Mouse (Mus musculus) left cerebral cortex, postnatal 14 days (tissue): Measurements from ENCODE around the gene Grik4. TPM values are rescaled to one million over a fixed set of nuclear protein-coding genes. Genes with fewer than 3 reads are reported as not detected.

ENCODE experiments used
- DNase-seq, 2 experiments: peaks; one replicate each; pipeline ENCODE4 v3.0.0; 2021 to 2022; ENCODE audit warnings: low spot score in 2 of 2, mixed read lengths in 1 of 2
- intact Hi-C: fragments of 180-260 bp; cut with DNase I; formaldehyde crosslinking; loops from one replicate; pipeline ENCODE4 v1.15.1; 2025
- total RNA-seq, 2 experiments: library from RNA; stranded (reverse); gene quantifications; 2 replicates each; pipeline ENCODE4 v1.2.3; 2021

Gene Grik4
- total RNA-seq, 2 experiments from 2014 or later, result 16.0 to 16.7 TPM

- intact Hi-C loops, result no loop called here
- no peak for DNase-seq
These were observed 125.0 kb downstream of the Grik4 start for GRCm38 (mm10) chr9:42819247-42819646.

GRCm38 (mm10) chr9:42816815-42817214 lies 127.5 kb downstream of the Grik4 start:
- intact Hi-C loops, result no loop called here
- no peak for DNase-seq

GRCm38 (mm10) chr9:42809146-42809545 lies 135.1 kb downstream of the Grik4 start:
- intact Hi-C loops, result loop anchor here (10.0 kb wide), 1 partner anchor 86 kb away; no protein-coding TSS in a partner anchor
- DNase-seq, result no peak

GRCm38 (mm10) chr9:42808394-42808793 lies 135.9 kb downstream of the Grik4 start:
- DNase-seq, result peak in 1 of 2 experiments; percentile 17
- intact Hi-C loops, result loop anchor here (10.0 kb wide), 1 partner anchor 86 kb away; no protein-coding TSS in a partner anchor

- intact Hi-C loops, result loop anchor here (10.0 kb wide), 1 partner anchor 92 kb away; no protein-coding TSS in a partner anchor
- peak in 1 of 2 experiments; percentile 47 for DNase-seq
These were observed 141.2 kb downstream of the Grik4 start for GRCm38 (mm10) chr9:42803061-42803491.

GRCm38 (mm10) chr9:42801929-42802328 lies 142.4 kb downstream of the Grik4 start:
- DNase-seq, result peak; percentile 45 to 65
- intact Hi-C loops, result loop anchor here (10.0 kb wide), 1 partner anchor 93 kb away; no protein-coding TSS in a partner anchor

GRCm38 (mm10) chr9:42800138-42800537 lies 144.2 kb downstream of the Grik4 start:
- DNase-seq, result no peak
- intact Hi-C loops, result loop anchor here (10.0 kb wide), 1 partner anchor 95 kb away; no protein-coding TSS in a partner anchor

- DNase-seq, result no peak
- intact Hi-C loops, result loop anchor here (10.0 kb wide), 1 partner anchor 95 kb away; no protein-coding TSS in a partner anchor
These were observed 144.6 kb downstream of the Grik4 start for GRCm38 (mm10) chr9:42799694-42800093.

- DNase-seq, result no peak
- intact Hi-C loops, result no loop called here
These were observed 145.1 kb downstream of the Grik4 start for GRCm38 (mm10) chr9:42799242-42799641.

GRCm38 (mm10) chr9:42798280-42798679 lies 146.0 kb downstream of the Grik4 start:
- DNase-seq, result no peak
- intact Hi-C loops, result no loop called here

- no peak for DNase-seq
- intact Hi-C loops, result no loop called here
These were observed 147.0 kb downstream of the Grik4 start for GRCm38 (mm10) chr9:42797276-42797675.

GRCm38 (mm10) chr9:42795881-42796280 lies 148.4 kb downstream of the Grik4 start:
- intact Hi-C loops, result no loop called here
- peak; percentile 15 to 62 for DNase-seq

- intact Hi-C loops, result no loop called here
- no peak for DNase-seq
These were observed 150.3 kb downstream of the Grik4 start for GRCm38 (mm10) chr9:42794006-42794405.

GRCm38 (mm10) chr9:42793581-42793980 lies 150.7 kb downstream of the Grik4 start:
- DNase-seq, result no peak
- intact Hi-C loops, result no loop called here

- intact Hi-C loops, result no loop called here
These were observed 151.9 kb downstream of the Grik4 start for GRCm38 (mm10) chr9:42792381-42792780.

GRCm38 (mm10) chr9:42791779-42792178 lies 152.5 kb downstream of the Grik4 start:
- DNase-seq, result no peak
- intact Hi-C loops, result no loop called here

More at GRCm38 (mm10) chr9:42792381-42792780, 151.9 kb downstream of the Grik4 start:
- no peak for DNase-seq

- DNase-seq, result no peak
- intact Hi-C loops, result no loop called here
These were observed 152.9 kb downstream of the Grik4 start for GRCm38 (mm10) chr9:42791346-42791745.

- intact Hi-C loops, result loop anchor here (2.0 kb wide), 1 partner anchor 156 kb away; the partner anchor contains the start of gene Grik4
- peak; percentile 48 to 61 for DNase-seq
These were observed 155.8 kb downstream of the Grik4 start for GRCm38 (mm10) chr9:42788471-42788870.

GRCm38 (mm10) chr9:42786882-42787281 lies 157.4 kb downstream of the Grik4 start:
- intact Hi-C loops, result no loop called here
- no peak for DNase-seq

- intact Hi-C loops, result no loop called here
- DNase-seq, result no peak
These were observed 158.0 kb downstream of the Grik4 start for GRCm38 (mm10) chr9:42786286-42786685.

GRCm38 (mm10) chr9:42785173-42785830 lies 159.0 kb downstream of the Grik4 start:
- DNase-seq, result no peak
- intact Hi-C loops, result no loop called here
